Mouse (Mus musculus): ENCODE data around the gene Rbm15b. TPM values are rescaled to one million over a fixed set of nuclear protein-coding genes. Genes with fewer than 3 reads are reported as not detected.
A peak's percentile ranks its signal among the peaks of the same experiment; 100 is the strongest.

Gene Rbm15b
- polyA plus RNA-seq, 1 experiment from 2014 or later: 8.1 TPM

DNA sequence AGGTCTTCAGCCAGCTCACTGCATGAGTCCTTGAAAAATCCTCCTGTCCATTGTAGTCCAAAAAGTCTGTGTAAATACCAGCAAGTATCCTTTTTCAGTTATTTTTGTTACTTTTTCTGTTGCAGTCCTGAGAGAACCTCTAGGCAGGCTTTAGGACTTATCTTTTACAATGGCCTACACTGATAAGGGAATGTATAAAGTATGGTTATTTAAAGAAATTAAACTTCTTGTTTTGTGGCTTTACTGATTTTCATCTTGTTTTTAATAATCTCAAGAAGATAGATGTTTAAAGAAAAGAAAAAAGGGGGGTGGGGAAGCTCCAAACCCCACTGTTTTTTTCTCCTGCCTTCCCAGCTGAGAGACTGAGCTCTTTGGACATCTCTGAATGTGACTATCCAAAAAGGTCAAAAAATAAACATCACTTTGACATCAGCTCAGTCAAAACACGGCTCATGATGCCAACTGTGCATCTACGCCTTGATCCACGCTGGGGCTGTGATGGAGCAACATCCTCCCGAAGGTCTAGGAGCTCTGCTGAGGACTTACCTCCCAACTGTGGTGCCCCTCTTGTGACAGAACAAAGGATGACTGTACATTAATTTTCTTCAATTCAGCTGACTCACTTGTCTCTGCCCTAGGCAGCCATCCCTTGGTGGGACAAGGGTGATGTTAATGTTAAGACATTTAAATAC is 16.0 kb upstream of the Rbm15b start:
- H3K9me3 ChIP-seq (replicated peaks; ENCODE audit: control insufficient read depth, low read length): no peaks in the 10 kb centered on the region
- WGBS (ENCODE audit: insufficient replicate concordance): 61% methylated on average over 4 of the region's 4 CpGs
- H3K27ac ChIP-seq (ENCODE audit: low read depth, low read length): no peak overlapping the region
- no peaks in the 10 kb centered on the region for H3K4me1 ChIP-seq (ENCODE audit: control insufficient read depth, insufficient read depth, low read length)
- no peak overlapping the region for H3K4me2 ChIP-seq
- no peaks in the 10 kb centered on the region for H3K27me3 ChIP-seq (ENCODE audit: control insufficient read depth, insufficient read depth, low read length)
- H3K4me3 ChIP-seq (ENCODE audit: low read depth, low read length): no peak overlapping the region
- H3K36me3 ChIP-seq (ENCODE audit: control insufficient read depth, insufficient read depth, low read length): no peaks in the 10 kb centered on the region
- no peak for ATAC-seq (replicated peaks; ENCODE audit: insufficient number of reproducible peaks, low FRiP score, low TSS enrichment)
- H3K9ac ChIP-seq (ENCODE audit: low read depth, low read length): no peak overlapping the region

DNA sequence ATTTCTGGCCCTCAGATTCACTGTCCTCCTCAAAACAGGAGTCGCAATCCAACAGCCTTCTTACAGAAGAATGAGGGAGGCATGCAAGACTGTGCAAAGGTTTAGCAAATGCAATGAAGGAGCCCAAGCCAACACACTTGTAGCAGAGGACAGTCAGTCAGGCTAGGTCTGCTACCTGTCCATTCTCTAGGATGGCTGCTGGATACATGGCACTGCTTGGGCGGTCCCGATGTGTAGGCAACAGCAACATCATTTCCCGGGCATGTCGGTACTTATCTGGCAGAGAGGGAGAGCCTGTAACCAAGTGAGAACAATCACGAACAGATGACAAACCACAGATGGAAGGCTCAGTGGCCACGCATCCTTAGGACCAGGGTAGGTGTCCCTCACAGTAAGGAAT is 14.4 kb upstream of the Rbm15b start:
- Histone ChIP-seq H3K9me3 (replicated peaks; ENCODE audit: control insufficient read depth, low read length) (no peaks in the 10 kb centered on the region), H3K27me3 (ENCODE audit: control insufficient read depth, insufficient read depth, low read length) (no peaks in the 10 kb centered on the region), H3K9ac (ENCODE audit: low read depth, low read length) (no peak overlapping the region), H3K4me1 (ENCODE audit: control insufficient read depth, insufficient read depth, low read length) (no peaks in the 10 kb centered on the region), H3K36me3 (ENCODE audit: control insufficient read depth, insufficient read depth, low read length) (no peaks in the 10 kb centered on the region), H3K27ac (ENCODE audit: low read depth, low read length) (no peak overlapping the region), H3K4me2 (no peak overlapping the region), H3K4me3 (ENCODE audit: low read depth, low read length) (no peak overlapping the region)
- 76% methylated on average over 7 of the region's 7 CpGs for WGBS (ENCODE audit: insufficient replicate concordance)
- no peak for ATAC-seq (replicated peaks; ENCODE audit: insufficient number of reproducible peaks, low FRiP score, low TSS enrichment)

GRCm38 (mm10) chr9:106898901-106899300 is 11.7 kb upstream of the Rbm15b start:
- Histone ChIP-seq H3K4me3 (ENCODE audit: low read depth, low read length) (no peak overlapping the region), H3K9ac (ENCODE audit: low read depth, low read length) (no peak overlapping the region), H3K4me2 (no peak overlapping the region), H3K27ac (ENCODE audit: low read depth, low read length) (no peak overlapping the region), H3K36me3 (ENCODE audit: control insufficient read depth, insufficient read depth, low read length) (no peaks in the 10 kb centered on the region), H3K9me3 (replicated peaks; ENCODE audit: control insufficient read depth, low read length) (no peaks in the 10 kb centered on the region), H3K4me1 (ENCODE audit: control insufficient read depth, insufficient read depth, low read length) (no peaks in the 10 kb centered on the region), H3K27me3 (ENCODE audit: control insufficient read depth, insufficient read depth, low read length) (no peaks in the 10 kb centered on the region)
- WGBS (ENCODE audit: insufficient replicate concordance): 71% methylated on average over 1 of the region's 1 CpGs
- no peak for ATAC-seq (replicated peaks; ENCODE audit: insufficient number of reproducible peaks, low FRiP score, low TSS enrichment)

GRCm38 (mm10) chr9:106893327-106893726 is 6.1 kb upstream of the Rbm15b start:
- 69% methylated on average over 3 of the region's 3 CpGs for WGBS (ENCODE audit: insufficient replicate concordance)
- Histone ChIP-seq H3K9ac (ENCODE audit: low read depth, low read length) (no peak overlapping the region), H3K4me2 (no peak overlapping the region), H3K27me3 (ENCODE audit: control insufficient read depth, insufficient read depth, low read length) (no peaks in the 10 kb centered on the region), H3K4me3 (ENCODE audit: low read depth, low read length) (no peak overlapping the region), H3K4me1 (ENCODE audit: control insufficient read depth, insufficient read depth, low read length) (peaks cover 13% of the 10 kb centered on the region), H3K9me3 (replicated peaks; ENCODE audit: control insufficient read depth, low read length) (no peaks in the 10 kb centered on the region), H3K36me3 (ENCODE audit: control insufficient read depth, insufficient read depth, low read length) (peaks cover 15% of the 10 kb centered on the region), H3K27ac (ENCODE audit: low read depth, low read length) (no peak overlapping the region)
- no peak for ATAC-seq (replicated peaks; ENCODE audit: insufficient number of reproducible peaks, low FRiP score, low TSS enrichment)

DNA sequence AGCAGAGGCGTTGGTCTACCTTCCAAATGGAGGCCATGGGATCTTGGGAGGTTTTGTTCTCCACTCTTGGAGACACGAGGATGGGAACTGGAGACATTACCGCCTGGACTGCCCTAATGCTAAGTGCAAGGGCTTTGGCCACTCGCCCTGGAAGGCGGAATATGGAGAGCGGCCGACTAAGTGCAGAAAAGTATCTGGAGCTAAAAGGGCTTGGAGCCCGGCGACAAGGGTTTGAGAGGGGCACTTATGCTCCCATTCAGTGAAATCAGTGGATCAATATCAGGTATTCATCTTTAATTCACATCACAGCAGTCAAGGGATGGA is 5.3 kb upstream of the Rbm15b start:
- H3K27ac ChIP-seq (ENCODE audit: low read depth, low read length): peak overlapping the region; percentile 88
- H3K9ac ChIP-seq (ENCODE audit: low read depth, low read length): peak overlapping the region; percentile 97
- no peaks in the 10 kb centered on the region for H3K9me3 ChIP-seq (replicated peaks; ENCODE audit: control insufficient read depth, low read length)
- WGBS (ENCODE audit: insufficient replicate concordance): under 1% methylated on average over 9 of the region's 9 CpGs
- H3K4me1 ChIP-seq (ENCODE audit: control insufficient read depth, insufficient read depth, low read length): peaks cover 15% of the 10 kb centered on the region
- H3K4me2 ChIP-seq: peak overlapping the region; percentile 73
- H3K4me3 ChIP-seq (ENCODE audit: low read depth, low read length): peak overlapping the region; percentile 85
- no peaks in the 10 kb centered on the region for H3K27me3 ChIP-seq (ENCODE audit: control insufficient read depth, insufficient read depth, low read length)
- peaks cover 16% of the 10 kb centered on the region for H3K36me3 ChIP-seq (ENCODE audit: control insufficient read depth, insufficient read depth, low read length)
- ATAC-seq (replicated peaks; ENCODE audit: insufficient number of reproducible peaks, low FRiP score, low TSS enrichment): no peak; the same call in 1 of the 2 replicates

GRCm38 (mm10) chr9:106891829-106892551 is 4.8 kb upstream of the Rbm15b start, which contains the start of gene Manf:
Gene Manf (minus strand): TSS chr9:106891979.
- peak; percentile 98 for ATAC-seq (replicated peaks; ENCODE audit: insufficient number of reproducible peaks, low FRiP score, low TSS enrichment)
- H3K4me1 ChIP-seq (ENCODE audit: control insufficient read depth, insufficient read depth, low read length): peaks cover 15% of the 10 kb centered on the region

GRCm38 (mm10) chr9:106891341-106891741 is 4.1 kb upstream of the Rbm15b start:
- no peaks in the 10 kb centered on the region for H3K9me3 ChIP-seq (replicated peaks; ENCODE audit: control insufficient read depth, low read length)
- ATAC-seq (replicated peaks; ENCODE audit: insufficient number of reproducible peaks, low FRiP score, low TSS enrichment): no peak
- peak overlapping the region; percentile 97 for H3K9ac ChIP-seq (ENCODE audit: low read depth, low read length)
- H3K36me3 ChIP-seq (ENCODE audit: control insufficient read depth, insufficient read depth, low read length): peaks cover 16% of the 10 kb centered on the region
- H3K4me3 ChIP-seq (ENCODE audit: low read depth, low read length): peak overlapping the region; percentile 85
- no peaks in the 10 kb centered on the region for H3K27me3 ChIP-seq (ENCODE audit: control insufficient read depth, insufficient read depth, low read length)
- H3K4me2 ChIP-seq: peak overlapping the region; percentile 73
- H3K27ac ChIP-seq (ENCODE audit: low read depth, low read length): peak overlapping the region; percentile 88
- peaks cover 15% of the 10 kb centered on the region for H3K4me1 ChIP-seq (ENCODE audit: control insufficient read depth, insufficient read depth, low read length)
- under 1% methylated on average over 17 of the region's 17 CpGs for WGBS (ENCODE audit: insufficient replicate concordance)

More at GRCm38 (mm10) chr9:106891829-106892551, 4.8 kb upstream of the Rbm15b start, which contains the start of gene Manf:
- Histone ChIP-seq H3K9me3 (replicated peaks; ENCODE audit: control insufficient read depth, low read length) (no peaks in the 10 kb centered on the region), H3K36me3 (ENCODE audit: control insufficient read depth, insufficient read depth, low read length) (peaks cover 16% of the 10 kb centered on the region), H3K27me3 (ENCODE audit: control insufficient read depth, insufficient read depth, low read length) (no peaks in the 10 kb centered on the region), H3K4me2 (peak within 1 kb of the TSS; percentile 73), H3K4me3 (ENCODE audit: low read depth, low read length) (peak within 1 kb of the TSS; percentile 85), H3K27ac (ENCODE audit: low read depth, low read length) (peak within 1 kb of the TSS; percentile 88), H3K9ac (ENCODE audit: low read depth, low read length) (peak within 1 kb of the TSS; percentile 97)
- under 1% methylated on average over 59 of the region's 59 CpGs for WGBS (ENCODE audit: insufficient replicate concordance)

- no peak overlapping the region for H3K27ac ChIP-seq (ENCODE audit: low read depth, low read length)
- H3K27me3 ChIP-seq (ENCODE audit: control insufficient read depth, insufficient read depth, low read length): no peaks in the 10 kb centered on the region
- H3K4me3 ChIP-seq (ENCODE audit: low read depth, low read length): peak overlapping the region; percentile 85
- H3K36me3 ChIP-seq (ENCODE audit: control insufficient read depth, insufficient read depth, low read length): peaks cover 16% of the 10 kb centered on the region
- peak overlapping the region; percentile 73 for H3K4me2 ChIP-seq
- no peaks in the 10 kb centered on the region for H3K9me3 ChIP-seq (replicated peaks; ENCODE audit: control insufficient read depth, low read length)
- no peak for ATAC-seq (replicated peaks; ENCODE audit: insufficient number of reproducible peaks, low FRiP score, low TSS enrichment)
- H3K9ac ChIP-seq (ENCODE audit: low read depth, low read length): peak overlapping the region; percentile 97
- 69% methylated on average over 8 of the region's 8 CpGs for WGBS (ENCODE audit: insufficient replicate concordance)
- H3K4me1 ChIP-seq (ENCODE audit: control insufficient read depth, insufficient read depth, low read length): peaks cover 17% of the 10 kb centered on the region
Measured at GRCm38 (mm10) chr9:106890496-106891240, 3.4 kb upstream of the Rbm15b start.

Data from heart, embryonic 11.5 days (tissue).